Mouse (Mus musculus) ovary, adult 10 weeks (tissue): ENCODE results near the gene Zfp518b. TPM values are rescaled to one million over a fixed set of nuclear protein-coding genes. Genes with fewer than 3 reads are reported as not detected.

Experiments
- polyA plus RNA-seq: library from polyadenylated mRNA; stranded (reverse); fragments of 350-450 nt; fragmentation: Illumina TruSeq; extraction: RNeasy Lipid Tissue Mini Kit (QIAGEN cat#74804); gene quantifications from one replicate; pipeline ENCODE4 v1.2.3, GENCODE M21; 2014

Zfp518b gene
- 10.8 TPM for polyA plus RNA-seq

DNA sequence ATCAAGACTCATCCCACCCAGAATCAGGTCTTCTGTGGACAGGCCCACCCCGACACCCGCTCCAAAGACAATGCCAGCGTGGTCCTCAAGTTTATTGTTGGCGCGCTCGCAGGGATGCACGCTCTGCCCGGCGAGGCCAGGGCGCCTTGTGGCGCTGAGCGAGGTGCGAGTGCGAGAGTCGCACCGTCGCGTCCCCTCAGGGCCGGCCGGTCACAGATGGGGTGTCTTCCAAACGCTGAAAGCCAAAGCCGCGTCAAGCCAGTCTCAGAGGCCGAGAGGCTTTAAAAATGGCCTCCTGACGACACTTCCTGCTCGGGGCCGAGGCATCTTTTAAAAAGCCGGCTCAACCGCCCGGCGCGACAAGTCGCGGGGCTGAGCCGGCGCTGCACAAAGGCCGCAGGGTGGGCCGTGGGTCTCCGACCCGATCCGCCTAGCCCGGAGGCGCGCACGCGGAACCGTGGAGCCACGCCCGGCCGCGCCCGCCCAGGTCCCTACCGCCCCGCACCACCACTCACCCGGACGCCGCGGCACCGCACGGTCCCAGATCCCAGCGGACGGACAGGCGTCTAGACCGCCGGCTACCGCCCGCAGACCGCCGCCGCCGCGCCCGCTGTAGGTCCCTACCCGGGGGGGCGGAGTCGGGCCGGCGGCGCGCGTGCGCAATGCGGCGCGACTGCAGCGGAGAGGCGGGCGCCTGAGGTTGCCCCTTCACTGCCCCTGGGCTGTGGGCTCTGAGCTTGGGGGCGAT lies at the start of gene Zfp518b:
Gene Zfp518b (minus strand): TSS at position 663 of the 748 bp plus-strand sequence.

Other genes starting within 250 kb of the Zfp518b start
- 1.6 TPM for gene Slc2a9, start 181.7 kb downstream of the Zfp518b start, polyA plus RNA-seq
- gene Wdr1, start 121.6 kb downstream of the Zfp518b start, polyA plus RNA-seq = 60.1 TPM
- not detected for gene Clnk, start 192.0 kb upstream of the Zfp518b start, polyA plus RNA-seq